Mouse (Mus musculus) NIH3T3 (cell line): ENCODE data around the gene Cyp2b9.
"Not testable (repeated sequence)": the region's sequence is repeated elsewhere in the genome, so short reads cannot be mapped to it uniquely, and the experiment has no call there.

Experiments
- DNase-seq: peaks from one replicate; pipeline ENCODE4 v3.0.0-alpha.2; 2012; ENCODE audit warnings: low read depth

Cyp2b9 gene

GRCm38 (mm10) chr7:26173111-26173510 is at the start of gene Cyp2b9:
Gene Cyp2b9 (plus strand): TSS chr7:26173411.
- not testable (repeated sequence) for DNase-seq

GRCm38 (mm10) chr7:26139623-26140022 is 33.6 kb upstream of the Cyp2b9 start:
- not testable (repeated sequence) for DNase-seq

GRCm38 (mm10) chr7:26143657-26144056 is 29.6 kb upstream of the Cyp2b9 start:
- not testable (repeated sequence) for DNase-seq

GRCm38 (mm10) chr7:26168765-26169536 is 4.3 kb upstream of the Cyp2b9 start:
- DNase-seq, result not testable (repeated sequence)

GRCm38 (mm10) chr7:26201083-26201482 is 27.9 kb downstream of the Cyp2b9 start:
- peak; percentile 14 for DNase-seq

- DNase-seq, result not testable (repeated sequence)
Measured at GRCm38 (mm10) chr7:26260034-26260433, 86.8 kb downstream of the Cyp2b9 start, which contains the start of gene Vmn1r184. Gene Vmn1r184 (plus strand): TSS chr7:26260334.
